Mouse (Mus musculus) testis, adult 2 months (tissue): ENCODE data around the gene Nars2.

Experiments used
- CTCF ChIP-seq: fragments of 200-500 bp; IDR thresholded peaks from 2 replicates; pipeline ENCODE4 v1.5.1; 2012; ENCODE audit warnings: low read depth, mild to moderate bottlenecking, inconsistent platforms, low read length, moderate library complexity; ENCODE audit not compliant: control insufficient read depth, insufficient read depth, insufficient replicate concordance
- POLR2A ChIP-seq: fragments of 200-500 bp; IDR thresholded peaks from 2 replicates; pipeline ENCODE4 v1.6.1; 2012; ENCODE audit warnings: low read depth, mild to moderate bottlenecking, inconsistent platforms, low read length, moderate library complexity; ENCODE audit not compliant: control insufficient read depth

- TF ChIP-seq CTCF (no peak), POLR2A (no peak)
Observed at GRCm38 (mm10) chr7:96952094-96952493, 789 bp downstream of the Nars2 start.
